Mouse (Mus musculus) cerebellum, adult 11 months (tissue): ENCODE results near the gene Ckmt2.
A peak's percentile ranks its signal among the peaks of the same experiment; 100 is the strongest.

Source experiments
- DNase-seq: peaks from one replicate; pipeline ENCODE4 v3.0.0; 2022

Ckmt2 gene

GRCm38 (mm10) chr13:91858835-91859234 is 17.9 kb downstream of the Ckmt2 start:
- no peak for DNase-seq

DNA sequence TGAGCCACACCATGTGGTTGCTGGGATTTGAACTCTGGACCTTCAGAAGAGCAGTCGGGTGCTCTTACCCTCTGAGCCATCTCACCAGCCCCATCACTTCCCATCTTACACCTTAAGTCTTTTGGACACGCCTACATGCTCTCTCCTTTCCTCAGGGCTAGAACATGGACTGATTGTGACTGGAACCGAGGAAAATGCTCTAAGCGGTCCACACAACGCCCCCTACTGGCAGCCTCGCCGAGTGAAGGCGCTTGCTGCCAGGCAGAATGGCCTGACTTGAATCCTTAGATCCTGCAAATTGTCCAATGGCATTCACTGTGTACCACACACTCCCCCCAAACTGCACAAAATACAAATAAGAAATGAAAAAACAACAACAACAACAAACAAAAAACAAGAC is 19.3 kb downstream of the Ckmt2 start:
- DNase-seq, result no peak

- no peak for DNase-seq
These were observed 22.3 kb downstream of the Ckmt2 start for GRCm38 (mm10) chr13:91854412-91854811.

- no peak for DNase-seq
These were observed 48.8 kb downstream of the Ckmt2 start for GRCm38 (mm10) chr13:91827876-91828275.

GRCm38 (mm10) chr13:91826066-91826465 is 50.6 kb downstream of the Ckmt2 start:
- no peak for DNase-seq

DNA sequence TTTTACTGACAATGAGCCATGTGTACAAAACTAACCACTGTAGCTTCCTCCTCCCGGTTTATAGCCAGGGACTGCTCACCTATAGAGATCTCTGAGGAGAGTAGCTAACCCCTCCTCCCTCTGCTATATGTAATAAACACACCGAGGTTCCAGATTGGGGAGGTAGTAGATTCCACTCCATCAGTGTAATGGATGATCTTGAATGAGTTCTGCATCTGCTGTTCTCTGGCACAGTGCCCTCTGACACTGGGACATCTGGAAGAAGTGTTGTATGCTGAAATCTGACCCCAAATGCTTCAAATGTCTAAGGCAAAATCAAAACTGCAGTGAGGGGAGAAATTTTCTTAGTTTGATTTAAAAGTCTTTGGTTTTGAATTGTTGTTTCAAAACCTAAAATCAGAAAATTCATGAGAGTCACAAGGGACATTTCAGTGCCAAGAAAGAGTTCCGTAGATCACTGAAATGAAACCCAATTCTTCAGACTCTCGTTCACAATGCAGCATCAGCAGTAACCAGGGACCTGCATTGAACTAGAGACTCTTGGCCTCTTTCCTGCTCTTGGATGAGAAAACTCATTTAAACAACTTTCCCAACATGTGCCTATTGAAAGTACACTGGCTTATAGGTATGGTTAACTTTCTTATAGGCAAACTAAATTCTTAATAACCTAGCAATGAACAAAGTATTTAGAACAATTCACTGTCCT is 51.7 kb downstream of the Ckmt2 start:
- DNase-seq, result no peak

GRCm38 (mm10) chr13:91823735-91824134 is 53.0 kb downstream of the Ckmt2 start:
- no peak for DNase-seq

- no peak for DNase-seq
These were observed 62.0 kb downstream of the Ckmt2 start for GRCm38 (mm10) chr13:91814670-91815069.

- DNase-seq, result no peak
These were observed 67.2 kb downstream of the Ckmt2 start for GRCm38 (mm10) chr13:91809476-91809875.

GRCm38 (mm10) chr13:91807874-91808575 is 68.7 kb downstream of the Ckmt2 start:
- DNase-seq, result peak; percentile 9

- peak; percentile 88 for DNase-seq
These were observed 69.4 kb downstream of the Ckmt2 start, which contains the start of gene Zcchc9 for GRCm38 (mm10) chr13:91807155-91807839. TSS of gene Zcchc9 (minus strand) at chr13:91807705.
